Mouse (Mus musculus): ENCODE measurements at regions not wholly inside any gene's neighbourhood (a gene's known extent, or its start where the extent isn't known, plus 50 kb on each side); places are given as distances from the start of the nearest gene placed in this dataset.
"Not testable (repeated sequence)": the region's sequence is repeated elsewhere in the genome, so short reads cannot be mapped to it uniquely, and the experiment has no call there.

- DNase-seq (ENCODE audit: low read depth, low spot score): no peak
These were observed 581.6 kb upstream of the Pcdh17 start for GRCm38 (mm10) chr14:83861736-83862135.

- DNase-seq (ENCODE audit: low read depth, low spot score): no peak
These were observed 580.7 kb upstream of the Pcdh17 start for GRCm38 (mm10) chr14:83862653-83863052.

GRCm38 (mm10) chr14:83886393-83886792 is 557.0 kb upstream of the Pcdh17 start:
- no peak for DNase-seq (ENCODE audit: low read depth, low spot score)

GRCm38 (mm10) chr14:83900711-83901110 is 542.7 kb upstream of the Pcdh17 start:
- not testable (repeated sequence) for DNase-seq (ENCODE audit: low read depth, low spot score)

GRCm38 (mm10) chr14:83943101-83943500 is 500.3 kb upstream of the Pcdh17 start:
- no peak for DNase-seq (ENCODE audit: low read depth, low spot score)

DNA sequence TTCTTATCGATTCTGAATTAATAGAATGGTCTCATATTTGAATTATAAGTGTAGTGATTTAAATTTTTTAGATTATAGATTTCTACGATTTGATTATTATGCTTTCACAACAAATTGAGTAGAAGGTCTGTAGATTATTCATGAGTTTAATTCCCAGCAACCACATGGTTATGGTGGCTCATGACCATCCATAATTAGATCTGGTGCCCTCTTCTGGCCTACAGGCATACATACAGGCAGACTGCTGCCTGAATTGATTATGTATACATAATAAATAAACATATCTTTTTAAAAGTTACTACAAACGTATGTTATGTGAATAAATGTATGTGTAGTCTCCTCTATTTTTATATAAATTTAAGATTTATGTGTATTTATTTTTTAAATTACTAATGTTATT is 499.2 kb upstream of the Pcdh17 start:
- DNase-seq (ENCODE audit: low read depth, low spot score): peak; percentile 13

DNA sequence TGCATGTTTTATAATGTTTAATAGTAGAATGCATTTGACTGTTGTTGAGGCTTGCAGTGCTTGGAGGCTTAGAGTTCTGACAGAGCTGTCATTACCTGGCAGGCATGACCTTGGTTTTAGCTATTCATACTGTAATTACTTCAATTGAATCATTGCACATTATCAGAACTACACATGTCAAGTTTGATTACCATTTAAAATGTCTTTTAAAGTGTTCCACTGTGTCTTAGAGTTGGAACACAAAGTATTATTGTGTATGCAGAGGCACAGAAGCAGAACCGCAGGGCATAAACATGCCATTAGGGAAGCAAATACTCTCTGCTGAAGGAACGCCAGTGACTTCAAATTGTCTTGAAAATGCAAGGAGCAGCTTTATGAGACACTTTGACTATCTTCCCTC is 493.7 kb upstream of the Pcdh17 start:
- no peak for DNase-seq (ENCODE audit: low read depth, low spot score)

DNA sequence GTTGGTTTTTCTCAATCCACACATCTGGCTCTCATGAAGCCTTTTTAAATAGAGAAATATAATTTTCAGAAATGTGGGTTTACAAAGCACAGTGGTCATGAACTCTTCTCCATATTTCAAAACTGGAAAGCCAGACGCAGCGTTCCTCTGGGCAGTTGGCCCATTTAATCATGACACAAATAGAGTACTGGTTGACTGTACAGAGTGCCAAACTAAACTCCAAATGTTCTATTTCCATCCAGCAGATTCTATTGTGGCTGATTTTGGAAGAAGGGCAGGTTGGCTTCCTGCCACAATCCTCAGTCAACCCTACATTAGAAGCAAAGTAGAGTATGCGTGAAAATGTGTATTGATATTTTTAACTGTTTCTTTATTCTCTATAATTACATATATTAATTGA is 484.3 kb upstream of the Pcdh17 start:
- DNase-seq (ENCODE audit: low read depth, low spot score): no peak

- DNase-seq (ENCODE audit: low read depth, low spot score): no peak
These were observed 459.8 kb upstream of the Pcdh17 start for GRCm38 (mm10) chr14:83983566-83983965.
